Mouse (Mus musculus) myocyte (in vitro differentiated cells): ENCODE results near the gene Usp38. TPM values are rescaled to one million over a fixed set of nuclear protein-coding genes. Genes with fewer than 3 reads are reported as not detected.

Experiments
- H3K27me3 ChIP-seq: one replicate; pipeline ENCODE4 v1.6.1; 2011; ENCODE audit not compliant: control insufficient read depth, insufficient read depth, insufficient read length
- H3K36me3 ChIP-seq: one replicate; pipeline ENCODE4 v1.6.1; 2011; ENCODE audit not compliant: control insufficient read depth, insufficient read depth
- H3K4me2 ChIP-seq: one replicate; pipeline ENCODE4 v1.6.1; 2011; ENCODE audit warnings: low read depth, control low read depth
- H3K4me3 ChIP-seq: one replicate; pipeline ENCODE4 v1.5.1; 2011; ENCODE audit warnings: mild to moderate bottlenecking, control low read depth, moderate library complexity
- H3K79me2 ChIP-seq: one replicate; pipeline ENCODE4 v1.6.1; 2011; ENCODE audit not compliant: control insufficient read depth, insufficient read depth
- H3ac ChIP-seq: one replicate; pipeline ENCODE4 v1.6.1; 2011; ENCODE audit not compliant: control insufficient read depth, insufficient read length
- CEBPB ChIP-seq: IDR thresholded peaks from 2 replicates; pipeline ENCODE4 v1.6.1; 2011; ENCODE audit warnings: mild to moderate bottlenecking, moderate library complexity; ENCODE audit not compliant: poor library complexity, insufficient read depth, severe bottlenecking
- E2F4 ChIP-seq: IDR thresholded peaks from one replicate; pipeline ENCODE4 v1.6.1; 2011; ENCODE audit warnings: mild to moderate bottlenecking, control low read depth, moderate library complexity; ENCODE audit not compliant: insufficient read depth
- MAX ChIP-seq: IDR thresholded peaks from one replicate; pipeline ENCODE4 v1.6.1; 2011; ENCODE audit warnings: low read depth, mild to moderate bottlenecking, control low read depth
- MYOD1 ChIP-seq, 3 experiments: IDR thresholded peaks; one replicate each; pipeline ENCODE4 v1.6.1; 2011; ENCODE audit warnings: control low read depth in 2 of 3, low read depth in 2 of 3, mild to moderate bottlenecking in 2 of 3, moderate library complexity in 1 of 3; ENCODE audit not compliant: insufficient read length in 2 of 3, control insufficient read depth in 1 of 3
- MYOG ChIP-seq, 3 experiments: IDR thresholded peaks; one replicate each; pipeline ENCODE4 v1.6.1; 2011; ENCODE audit warnings: control low read depth in 2 of 3, low read depth in 2 of 3, mild to moderate bottlenecking in 2 of 3; ENCODE audit not compliant: insufficient read length in 2 of 3, control insufficient read depth in 1 of 3, insufficient read depth in 1 of 3
- POLR2A ChIP-seq: IDR thresholded peaks from one replicate; pipeline ENCODE4 v1.6.1; 2011; ENCODE audit warnings: low read depth, mild to moderate bottlenecking, control low read depth, moderate library complexity; ENCODE audit not compliant: insufficient read length
- POLR2AphosphoS2 ChIP-seq: IDR thresholded peaks from one replicate; pipeline ENCODE4 v1.6.1; 2011; ENCODE audit warnings: low read depth, control low read depth; ENCODE audit not compliant: insufficient read length
- REST ChIP-seq: IDR thresholded peaks from one replicate; pipeline ENCODE4 v1.6.1; 2011; ENCODE audit warnings: mild to moderate bottlenecking, control low read depth, moderate library complexity; ENCODE audit not compliant: insufficient read depth, insufficient read length
- SRF ChIP-seq: IDR thresholded peaks from one replicate; pipeline ENCODE4 v1.6.1; 2011; ENCODE audit warnings: low read depth; ENCODE audit not compliant: control insufficient read depth, insufficient read length
- TCF12 ChIP-seq: IDR thresholded peaks from one replicate; pipeline ENCODE4 v1.6.1; 2011; ENCODE audit warnings: mild to moderate bottlenecking, control low read depth; ENCODE audit not compliant: poor library complexity, insufficient read depth, severe bottlenecking
- TCF3 ChIP-seq: IDR thresholded peaks from one replicate; pipeline ENCODE4 v1.6.1; 2011; ENCODE audit warnings: low read depth, control low read depth; ENCODE audit not compliant: insufficient read length
- USF1 ChIP-seq: IDR thresholded peaks from one replicate; pipeline ENCODE4 v1.6.1; 2011; ENCODE audit warnings: low read depth, mild to moderate bottlenecking, control low read depth, moderate library complexity
- polyA plus RNA-seq: library from polyadenylated mRNA; unstranded; fragments of >200 nt; fragmentation: generic; extraction: Trizol; gene quantifications from one replicate; pipeline ENCODE4 v1.2.1, GENCODE M21; 2012; ENCODE audit warnings: missing spikeins

Gene Usp38
- polyA plus RNA-seq, 1 experiment = 6.1 TPM

DNA sequence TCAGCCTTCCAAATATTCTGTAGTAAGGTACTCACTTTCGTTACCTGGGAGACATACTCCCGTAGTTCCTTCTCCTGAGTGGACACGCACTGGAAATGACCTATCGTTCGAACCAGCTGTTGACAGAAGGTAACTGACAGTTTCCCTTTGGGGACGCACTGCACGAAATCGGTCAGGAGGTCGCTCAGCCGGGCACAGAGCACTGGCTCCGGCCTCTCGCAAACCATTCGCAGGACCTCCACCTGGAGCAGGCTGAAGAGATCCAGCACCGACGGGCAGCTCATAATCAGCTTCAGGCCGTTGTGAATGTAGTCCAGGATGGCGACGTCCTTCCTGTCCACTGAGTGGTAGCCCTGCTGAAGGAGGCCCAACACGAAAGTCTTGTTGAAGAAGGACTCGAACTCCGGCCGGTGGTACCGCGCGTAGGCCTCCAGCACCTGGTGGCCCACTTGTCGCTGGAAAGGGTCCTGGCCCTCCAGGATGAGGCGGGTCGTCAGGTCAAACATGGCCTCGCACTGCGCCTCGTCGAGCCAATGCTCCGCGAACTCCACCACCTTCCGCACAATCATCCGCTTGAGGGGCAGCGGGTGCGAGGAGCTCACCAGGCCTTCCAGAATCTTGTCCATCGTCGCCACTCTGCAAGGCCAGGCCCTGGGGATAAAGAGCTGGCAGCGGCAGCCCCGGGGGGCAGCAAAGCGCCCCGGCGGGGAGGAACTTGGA, 757 bp downstream of the Usp38 start:
- TF ChIP-seq POLR2A (peak; percentile 2), TCF3 (no peak), MYOD1 (IDR thresholded peaks at IDR 0.05; ENCODE audit: control insufficient read depth in 1 of 3, insufficient read length in 2 of 3, low read depth in 2 of 3) (no peak)
- peak overlapping the region; percentile 81 for H3ac ChIP-seq

DNA sequence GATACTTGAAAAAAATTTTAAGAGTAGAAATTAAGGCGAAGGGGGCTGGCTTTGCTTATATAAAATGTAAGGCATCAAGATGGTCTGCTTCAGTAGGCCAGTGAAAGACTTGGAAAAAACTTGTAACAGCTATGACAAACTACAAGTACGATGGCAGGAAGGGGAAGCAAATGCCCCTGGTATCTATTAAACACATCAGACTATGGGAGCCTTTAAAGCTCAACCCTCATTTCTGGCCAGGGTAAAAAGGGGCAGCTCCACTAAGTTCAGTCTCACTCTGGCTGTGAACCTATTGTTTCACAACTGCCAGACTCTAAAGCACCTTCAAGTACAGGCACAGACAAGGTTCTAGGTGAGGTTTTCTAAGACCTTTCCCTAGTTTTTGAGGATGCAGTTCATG, 2.0 kb downstream of the Usp38 start:
- H3K27me3 ChIP-seq = no peaks in the 10 kb centered on the region
- H3K36me3 ChIP-seq = peaks cover 13% of the 10 kb centered on the region
- H3K4me3 ChIP-seq = peak overlapping the region; percentile 58
- H3K79me2 ChIP-seq = peaks cover 38% of the 10 kb centered on the region
- TF ChIP-seq TCF12 (no peak), TCF3 (no peak), POLR2A (no peak), E2F4 (no peak), MYOD1 (IDR thresholded peaks at IDR 0.05; ENCODE audit: control insufficient read depth in 1 of 3, insufficient read length in 2 of 3, low read depth in 2 of 3) (no peak), POLR2AphosphoS2 (no peak), REST (no peak), SRF (no peak), MAX (no peak), MYOG (IDR thresholded peaks at IDR 0.05; ENCODE audit: control insufficient read depth in 1 of 3, insufficient read depth in 1 of 3, insufficient read length in 2 of 3, low read depth in 2 of 3) (no peak), USF1 (no peak), CEBPB (no peak)
- H3ac ChIP-seq = no peak overlapping the region
- peak overlapping the region; percentile 95 for H3K4me2 ChIP-seq

More for the DNA sequence above, 757 bp downstream of the Usp38 start:
- peaks cover 4% of the 10 kb centered on the region for H3K36me3 ChIP-seq
- peak overlapping the region; percentile 58 for H3K4me3 ChIP-seq
- no peaks in the 10 kb centered on the region for H3K27me3 ChIP-seq
- H3K4me2 ChIP-seq = peak overlapping the region; percentile 95
- H3K79me2 ChIP-seq = peaks cover 38% of the 10 kb centered on the region

GRCm38 (mm10) chr8:81012031-81012560, 2.6 kb downstream of the Usp38 start:
- TF ChIP-seq CEBPB = no peak
- no peak for TF ChIP-seq POLR2A
- no peak for TF ChIP-seq USF1
- no peak for TF ChIP-seq REST
- no peak for TF ChIP-seq MAX
- no peak for TF ChIP-seq POLR2AphosphoS2
- Histone ChIP-seq H3ac (no peak overlapping the region), H3K36me3 (peaks cover 15% of the 10 kb centered on the region), H3K4me3 (peak overlapping the region; percentile 58), H3K4me2 (peak overlapping the region; percentile 95), H3K27me3 (no peaks in the 10 kb centered on the region), H3K79me2 (peaks cover 38% of the 10 kb centered on the region)

GRCm38 (mm10) chr8:81010386-81010785, 4.3 kb downstream of the Usp38 start:
- Histone ChIP-seq H3K4me3 (no peak overlapping the region), H3K4me2 (no peak overlapping the region), H3K36me3 (peaks cover 19% of the 10 kb centered on the region), H3K27me3 (no peaks in the 10 kb centered on the region), H3K79me2 (peaks cover 38% of the 10 kb centered on the region), H3ac (no peak overlapping the region)
- TF ChIP-seq E2F4 (no peak), CEBPB (no peak), MYOD1 (IDR thresholded peaks at IDR 0.05; ENCODE audit: control insufficient read depth in 1 of 3, insufficient read length in 2 of 3, low read depth in 2 of 3) (no peak)

DNA sequence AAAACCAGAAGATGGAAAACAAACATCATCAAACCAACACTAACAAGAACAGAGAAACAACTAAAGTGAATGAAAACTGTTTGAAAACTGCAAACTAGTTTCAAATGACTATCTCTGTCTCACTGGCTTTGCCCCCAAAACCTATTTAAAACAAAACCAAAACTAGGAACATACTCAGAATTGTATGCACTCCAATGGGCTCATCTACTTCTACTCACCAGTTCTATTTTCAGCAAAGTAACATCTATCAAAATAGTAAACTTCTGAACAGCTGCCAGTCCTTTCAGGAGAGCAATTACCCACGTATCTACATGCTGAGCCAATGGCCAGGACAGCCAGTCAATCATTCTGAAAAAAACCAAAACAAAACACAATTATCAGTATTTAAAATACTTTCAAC, 9.6 kb downstream of the Usp38 start:
- H3K4me3 ChIP-seq = no peak overlapping the region
- no peak for TF ChIP-seq MYOD1 (IDR thresholded peaks at IDR 0.05; ENCODE audit: control insufficient read depth in 1 of 3, insufficient read length in 2 of 3, low read depth in 2 of 3)
- no peak overlapping the region for H3K4me2 ChIP-seq
- no peaks in the 10 kb centered on the region for H3K79me2 ChIP-seq
- no peaks in the 10 kb centered on the region for H3K27me3 ChIP-seq
- H3K36me3 ChIP-seq = peaks cover 38% of the 10 kb centered on the region
- H3ac ChIP-seq = no peak overlapping the region

- H3K4me2 ChIP-seq = no peak overlapping the region
- H3ac ChIP-seq = no peak overlapping the region
- H3K27me3 ChIP-seq = no peaks in the 10 kb centered on the region
- no peak for TF ChIP-seq SRF
- TF ChIP-seq POLR2A = no peak
- TF ChIP-seq REST = no peak
- no peak for TF ChIP-seq MYOD1 (IDR thresholded peaks at IDR 0.05; ENCODE audit: control insufficient read depth in 1 of 3, insufficient read length in 2 of 3, low read depth in 2 of 3)
- no peak for TF ChIP-seq E2F4
- no peak for TF ChIP-seq USF1
- TF ChIP-seq TCF3 = no peak
- no peak for TF ChIP-seq TCF12
- no peak for TF ChIP-seq MYOG (IDR thresholded peaks at IDR 0.05; ENCODE audit: control insufficient read depth in 1 of 3, insufficient read depth in 1 of 3, insufficient read length in 2 of 3, low read depth in 2 of 3)
- TF ChIP-seq CEBPB = no peak
- no peak for TF ChIP-seq MAX
- TF ChIP-seq POLR2AphosphoS2 = no peak
- H3K4me3 ChIP-seq = no peak overlapping the region
- H3K36me3 ChIP-seq = peaks cover 28% of the 10 kb centered on the region
- H3K79me2 ChIP-seq = no peaks in the 10 kb centered on the region
These were observed 18.1 kb downstream of the Usp38 start for GRCm38 (mm10) chr8:80996632-80997031.
